Mouse (Mus musculus) CH12.LX (cell line): ENCODE measurements around the gene Uqcrh.
A peak's percentile ranks its signal among the peaks of the same experiment; 100 is the strongest.

Experiments used
- CHD2 ChIP-seq: IDR thresholded peaks from 2 replicates; pipeline ENCODE4 v1.6.1; 2011; ENCODE audit warnings: low read length, improper control_type of control experiment
- CTCF ChIP-seq, 2 experiments: IDR thresholded peaks in 1 of 2; conservative IDR thresholded peaks in 1 of 2; 2 replicates each; pipeline ENCODE4 v1.5.1; 2011 to 2012; ENCODE audit warnings: low read depth in 2 of 2, low read length in 2 of 2, improper control_type of control experiment in 1 of 2, inconsistent platforms in 1 of 2, mild to moderate bottlenecking in 1 of 2, moderate library complexity in 1 of 2
- HCFC1 ChIP-seq: IDR thresholded peaks from 2 replicates; pipeline ENCODE4 v1.6.1; 2012; ENCODE audit warnings: low read depth, mild to moderate bottlenecking, inconsistent platforms, low read length, improper control_type of control experiment
- MXI1 ChIP-seq: IDR thresholded peaks from 2 replicates; pipeline ENCODE4 v1.6.1; 2011; ENCODE audit warnings: mild to moderate bottlenecking, low read depth, low read length, improper control_type of control experiment
- NELFE ChIP-seq: IDR thresholded peaks from 2 replicates; pipeline ENCODE4 v1.6.1; 2011; ENCODE audit warnings: low read depth, low read length, improper control_type of control experiment
- RAD21 ChIP-seq: IDR thresholded peaks from 2 replicates; pipeline ENCODE4 v1.6.1; 2011; ENCODE audit warnings: low read depth, mild to moderate bottlenecking, low read length, improper control_type of control experiment, moderate library complexity
- ZNF384 ChIP-seq: IDR thresholded peaks from 2 replicates; pipeline ENCODE4 v1.6.1; 2012; ENCODE audit warnings: low read depth, low read length, improper control_type of control experiment, inconsistent platforms

DNA sequence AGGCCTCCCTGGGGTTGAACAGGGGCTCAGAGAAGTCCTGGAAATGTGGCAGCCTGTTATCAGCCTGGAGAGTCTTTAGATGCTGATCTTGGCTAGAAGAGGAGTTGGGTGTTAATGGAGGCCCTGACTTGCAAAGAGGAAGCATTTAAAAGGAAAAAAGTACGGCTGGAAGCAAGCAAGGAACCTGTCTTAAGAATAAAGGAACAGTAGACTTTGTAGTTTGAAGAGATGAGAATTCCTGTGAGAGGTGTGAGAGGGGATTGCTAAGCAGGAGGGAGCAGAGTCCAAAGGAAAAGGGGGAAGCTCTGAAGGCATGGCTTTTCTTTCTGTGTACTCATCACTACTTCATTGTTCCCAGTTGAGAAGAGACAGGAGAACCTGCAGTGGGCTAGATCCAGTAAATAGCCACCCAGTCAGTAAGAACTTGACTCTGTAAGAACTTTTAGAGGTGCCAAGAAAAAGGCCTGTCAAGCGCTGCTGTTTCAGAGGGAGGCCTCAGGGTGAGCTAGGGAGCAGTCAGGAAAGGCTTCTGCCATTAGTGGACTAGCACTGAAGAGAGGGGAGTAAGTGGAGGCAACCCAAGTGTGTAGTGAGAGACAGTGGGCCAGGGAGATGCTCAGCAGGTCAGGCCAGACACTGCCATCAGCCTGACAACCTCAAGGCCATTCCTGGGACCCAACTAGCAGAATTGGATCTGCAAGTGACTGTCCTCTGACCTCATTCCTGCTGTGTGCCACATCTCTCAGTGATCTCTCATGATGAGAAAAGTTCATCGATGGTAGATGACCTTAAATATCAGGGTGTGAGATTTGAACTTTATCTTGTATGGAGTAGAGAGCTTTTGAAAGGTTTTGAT is 2.6 kb upstream of the Uqcrh start:
- peak in 1 of 2 experiments; percentile 25; a peak in 2 of 4 replicates for TF ChIP-seq CTCF (conservative IDR thresholded peaks at IDR 0.05 in 1 of 2, IDR thresholded peaks at IDR 0.05 in 1 of 2; ENCODE audit: low read depth in 2 of 2, low read length in 2 of 2)
- no peak for TF ChIP-seq NELFE
- TF ChIP-seq ZNF384 = peak; percentile 91
- no peak for TF ChIP-seq MXI1
- no peak for TF ChIP-seq HCFC1
- no peak for TF ChIP-seq RAD21
- TF ChIP-seq CHD2 = no peak
